Mouse (Mus musculus) ES-Bruce4 (cell line): Measurements from ENCODE around the gene Gm21954.

ENCODE experiments used
- CTCF ChIP-seq: IDR thresholded peaks from one replicate; pipeline ENCODE4 v1.8.1; 2011; ENCODE audit warnings: low read depth, low read length
- EP300 ChIP-seq: IDR thresholded peaks from 2 replicates; pipeline ENCODE4 v1.6.1; 2011; ENCODE audit warnings: low read depth, low read length; ENCODE audit not compliant: insufficient read depth
- POLR2A ChIP-seq: IDR thresholded peaks from one replicate; pipeline ENCODE4 v1.8.1; 2011; ENCODE audit warnings: low read length; ENCODE audit not compliant: insufficient read depth

GRCm38 (mm10) chr3:55442012-55442645 is 29.9 kb downstream of the Gm21954 start:
- TF ChIP-seq POLR2A (no peak), CTCF (no peak), EP300 (no peak)
